Mouse (Mus musculus) limb, embryonic 14.5 days (tissue): ENCODE measurements around the gene Polr1b. TPM values are rescaled to one million over a fixed set of nuclear protein-coding genes. Genes with fewer than 3 reads are reported as not detected.

Source experiments
- ATAC-seq: fragments of 200-750 bp; cut with Nextera tagmentation; 2 replicates; pipeline ENCODE4 v1.8.0; 2017; ENCODE audit warnings: low read depth, moderate number of reproducible peaks, moderate TSS enrichment; ENCODE audit not compliant: low FRiP score
- DNase-seq: peaks from one replicate; pipeline ENCODE4 v3.0.0-alpha.2; 2015; ENCODE audit warnings: low spot score
- H3K27ac ChIP-seq: fragments of 300-500 bp; sonication (generic); replicated peaks from 2 replicates; pipeline ENCODE4 v1.5.1; 2014; ENCODE audit warnings: low read depth, mild to moderate bottlenecking, low read length, moderate library complexity, mixed read lengths
- H3K27me3 ChIP-seq: fragments of 300-500 bp; sonication (generic); 2 replicates; pipeline ENCODE4 v1.6.1; 2014; ENCODE audit warnings: low read length, mixed read lengths; ENCODE audit not compliant: control insufficient read depth, insufficient read depth
- H3K36me3 ChIP-seq: fragments of 300-500 bp; sonication (generic); 2 replicates; pipeline ENCODE4 v1.6.1; 2014; ENCODE audit warnings: mild to moderate bottlenecking, low read length, moderate library complexity, mixed read lengths; ENCODE audit not compliant: control insufficient read depth, insufficient read depth
- H3K4me1 ChIP-seq: fragments of 300-500 bp; sonication (generic); 2 replicates; pipeline ENCODE4 v1.6.1; 2014; ENCODE audit warnings: antibody characterized with exemption, low read length, mixed read lengths; ENCODE audit not compliant: control insufficient read depth, insufficient read depth
- H3K4me2 ChIP-seq: fragments of 300-500 bp; sonication (generic); replicated peaks from 2 replicates; pipeline ENCODE4 v1.6.1; 2014; ENCODE audit warnings: low read depth, mild to moderate bottlenecking, low read length, moderate library complexity; ENCODE audit not compliant: severe bottlenecking
- H3K4me3 ChIP-seq: fragments of 300-500 bp; sonication (generic); replicated peaks from 2 replicates; pipeline ENCODE4 v1.5.1; 2014; ENCODE audit warnings: low read length
- H3K9ac ChIP-seq: fragments of 300-500 bp; sonication (generic); 2 replicates; pipeline ENCODE4 v1.6.1; 2014; ENCODE audit warnings: mild to moderate bottlenecking, low read depth, low read length, moderate library complexity; ENCODE audit not compliant: severe bottlenecking
- H3K9me3 ChIP-seq: fragments of 300-500 bp; sonication (generic); 2 replicates; pipeline ENCODE4 v1.6.1; 2016; ENCODE audit warnings: low read length; ENCODE audit not compliant: control insufficient read depth
- POLR2A ChIP-seq: fragments of 200-500 bp; IDR thresholded peaks from 2 replicates; pipeline ENCODE4 v1.8.0; 2012; ENCODE audit warnings: inconsistent platforms, mild to moderate bottlenecking, moderate library complexity, borderline replicate concordance; ENCODE audit not compliant: insufficient read depth, insufficient read length; ENCODE audit errors: extremely low read depth
- WGBS: fragments of 180-500 bp; shearing (Covaris S2); extraction: QIAGEN DNeasy Blood & Tissue Kit; methylation state at CpG from one replicate; pipeline ENCODE4 v1.1.7; 2014; 5-methylcytosine and 5-hydroxymethylcytosine counted together
- polyA plus RNA-seq, 2 experiments: library from polyadenylated mRNA; depleted of rRNA in 1 of 2; stranded (reverse) in 1 of 2; unstranded in 1 of 2; fragments of >200 nt; fragmentation: Nextera tagmentation in 1 of 2; extraction: Ambion mirVana in 1 of 2; gene quantifications; 2 replicates each; pipeline versions ENCODE4 v1.2.1 to v1.2.3; 2012 to 2014

Gene Polr1b
- polyA plus RNA-seq, 2 experiments, result 11.5 to 38.8 TPM

- H3K4me2 ChIP-seq, result no peak overlapping the region
- H3K9ac ChIP-seq, result no peak overlapping the region
- no peaks in the 10 kb centered on the region for H3K4me1 ChIP-seq
- no peak overlapping the region for H3K4me3 ChIP-seq
- ATAC-seq (no peak), DNase-seq (no peak)
- no peaks in the 10 kb centered on the region for H3K9me3 ChIP-seq
- H3K27me3 ChIP-seq, result no peaks in the 10 kb centered on the region
- peaks cover 91% of the 10 kb centered on the region for H3K36me3 ChIP-seq
- no peak overlapping the region for H3K27ac ChIP-seq
- no peak for TF ChIP-seq POLR2A
- 100% methylated on average over 1 of the region's 1 CpGs for WGBS
Observed at GRCm38 (mm10) chr2:129116368-129116739, 15.6 kb downstream of the Polr1b start.

- DNase-seq (no peak), ATAC-seq (no peak)
- H3K27ac ChIP-seq, result no peak overlapping the region
- H3K4me3 ChIP-seq, result no peak overlapping the region
- H3K4me2 ChIP-seq, result no peak overlapping the region
- peaks cover 91% of the 10 kb centered on the region for H3K36me3 ChIP-seq
- H3K9ac ChIP-seq, result no peak overlapping the region
- H3K4me1 ChIP-seq, result no peaks in the 10 kb centered on the region
- TF ChIP-seq POLR2A, result no peak
- 93% methylated on average over 12 of the region's 12 CpGs for WGBS
- H3K27me3 ChIP-seq, result no peaks in the 10 kb centered on the region
- no peaks in the 10 kb centered on the region for H3K9me3 ChIP-seq
Observed at GRCm38 (mm10) chr2:129118061-129118460, 17.3 kb downstream of the Polr1b start.

- no peaks in the 10 kb centered on the region for H3K27me3 ChIP-seq
- ATAC-seq (no peak), DNase-seq (no peak)
- 95% methylated on average over 8 of the region's 8 CpGs for WGBS
- no peak overlapping the region for H3K4me3 ChIP-seq
- H3K4me2 ChIP-seq, result no peak overlapping the region
- peaks cover 89% of the 10 kb centered on the region for H3K36me3 ChIP-seq
- no peaks in the 10 kb centered on the region for H3K9me3 ChIP-seq
- H3K4me1 ChIP-seq, result no peaks in the 10 kb centered on the region
- H3K27ac ChIP-seq, result no peak overlapping the region
- TF ChIP-seq POLR2A, result no peak
- H3K9ac ChIP-seq, result no peak overlapping the region
Observed at GRCm38 (mm10) chr2:129121986-129122385, 21.2 kb downstream of the Polr1b start.

GRCm38 (mm10) chr2:129129412-129129929 is 28.7 kb downstream of the Polr1b start, which contains the start of gene Chchd5:
Gene Chchd5, plus strand, starts transcription at chr2:129129700.
- TF ChIP-seq POLR2A, result peak; percentile 15; the same call in 1 of the 2 replicates
- WGBS, result 0% methylated on average over 35 of the region's 35 CpGs
- peak within 1 kb of the TSS; percentile 81 for H3K9ac ChIP-seq
- H3K4me3 ChIP-seq, result peak within 1 kb of the TSS; percentile 72
- H3K27ac ChIP-seq, result peak within 1 kb of the TSS; percentile 86
- peak within 1 kb of the TSS; percentile 88 for H3K4me2 ChIP-seq
- H3K9me3 ChIP-seq, result 0 out of 2 replicates have a peak, but pooled peaks cover 8% of the 10 kb centered on the region
- peaks cover 53% of the 10 kb centered on the region for H3K36me3 ChIP-seq
- DNase-seq (peak; percentile 99), ATAC-seq (peak; percentile 100)
- H3K4me1 ChIP-seq, result peaks cover 7% of the 10 kb centered on the region
- no peaks in the 10 kb centered on the region for H3K27me3 ChIP-seq

- 36% methylated on average over 18 of the region's 18 CpGs for WGBS
Observed at GRCm38 (mm10) chr2:129129987-129130545, 29.3 kb downstream of the Polr1b start.

More at GRCm38 (mm10) chr2:129129987-129130545, 29.3 kb downstream of the Polr1b start:
- Histone ChIP-seq H3K36me3 (peaks cover 47% of the 10 kb centered on the region), H3K27ac (peak overlapping the region; percentile 86), H3K4me3 (peak overlapping the region; percentile 72), H3K4me1 (peaks cover 7% of the 10 kb centered on the region), H3K4me2 (peak overlapping the region; percentile 88), H3K27me3 (no peaks in the 10 kb centered on the region), H3K9ac (peak overlapping the region; percentile 66), H3K9me3 (0 out of 2 replicates have a peak, but pooled peaks cover 8% of the 10 kb centered on the region)
- DNase-seq, result peak; percentile 3
- TF ChIP-seq POLR2A, result no peak
- ATAC-seq, result peak; percentile 36
